Mouse (Mus musculus) kidney, postnatal 14 days (tissue): Measurements from ENCODE around the gene Itga9.
A peak's percentile ranks its signal among the peaks of the same experiment; 100 is the strongest.

ENCODE experiments used
- DNase-seq: peaks from one replicate; pipeline ENCODE4 v3.0.0; 2022; ENCODE audit warnings: mixed read lengths

The Itga9 gene

DNA sequence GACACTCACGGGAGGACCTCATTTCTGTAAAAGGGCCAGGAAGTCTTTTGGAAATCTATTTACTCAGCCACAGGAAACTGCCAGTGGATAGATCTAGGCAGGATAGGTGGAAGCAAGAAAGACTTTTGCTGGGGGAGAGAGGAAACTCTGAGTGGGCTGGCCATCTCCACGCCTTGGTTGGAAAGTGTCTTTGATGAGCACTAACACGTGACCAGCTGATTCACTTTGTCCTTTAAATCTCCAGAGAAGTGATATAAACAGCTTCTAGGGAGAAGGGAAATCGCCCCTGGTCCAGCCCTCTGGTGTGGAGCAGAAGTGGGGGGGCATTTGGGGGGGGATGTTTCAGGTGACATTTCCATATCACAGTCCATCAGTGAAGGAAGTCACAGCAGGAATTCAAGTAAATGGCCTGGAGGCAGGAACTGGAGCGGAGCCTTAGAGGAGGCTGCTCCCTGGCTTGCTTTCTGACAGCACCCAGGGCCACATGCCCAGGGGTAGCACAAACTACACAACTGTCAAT, 124.4 kb downstream of the Itga9 start:
- no peak for DNase-seq

DNA sequence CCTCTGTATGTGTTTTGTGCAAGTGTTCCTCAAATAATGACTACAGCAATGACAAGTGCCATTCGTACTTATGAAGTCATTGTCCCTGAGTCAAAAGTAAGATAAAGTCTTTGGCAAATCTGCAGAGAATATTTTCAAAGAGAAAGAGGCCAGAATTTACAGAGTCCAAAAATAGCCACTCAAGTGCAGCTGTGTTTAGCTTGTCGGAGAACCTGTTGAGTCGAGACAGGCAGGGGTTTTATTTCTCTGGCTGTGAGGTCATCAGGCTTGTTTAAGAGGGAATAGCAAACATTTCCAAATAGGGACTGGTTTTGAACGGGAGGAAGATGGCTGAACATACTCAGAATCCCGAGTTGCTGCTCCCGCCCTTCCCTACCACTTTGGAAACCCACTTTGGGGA, 125.2 kb downstream of the Itga9 start:
- no peak for DNase-seq

DNA sequence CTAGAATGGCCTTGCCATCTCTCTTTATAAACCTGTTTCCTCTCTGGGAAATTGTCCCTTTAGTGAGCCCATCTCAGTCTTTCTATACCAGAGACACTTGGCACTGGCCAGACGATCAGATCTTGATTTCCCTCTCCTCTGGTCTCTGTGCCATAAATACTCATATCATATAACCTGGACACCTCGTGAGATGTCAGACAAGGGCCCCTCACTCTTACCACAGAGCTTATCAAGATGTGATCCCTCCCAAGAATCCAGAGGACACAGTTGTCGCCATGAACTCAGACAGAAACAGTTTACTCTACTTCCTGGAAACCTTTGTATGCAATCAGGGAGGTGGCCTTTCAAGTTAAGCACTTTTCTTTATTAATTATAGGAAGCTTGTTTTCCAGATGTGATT, 127.1 kb downstream of the Itga9 start:
- DNase-seq, result no peak

DNA sequence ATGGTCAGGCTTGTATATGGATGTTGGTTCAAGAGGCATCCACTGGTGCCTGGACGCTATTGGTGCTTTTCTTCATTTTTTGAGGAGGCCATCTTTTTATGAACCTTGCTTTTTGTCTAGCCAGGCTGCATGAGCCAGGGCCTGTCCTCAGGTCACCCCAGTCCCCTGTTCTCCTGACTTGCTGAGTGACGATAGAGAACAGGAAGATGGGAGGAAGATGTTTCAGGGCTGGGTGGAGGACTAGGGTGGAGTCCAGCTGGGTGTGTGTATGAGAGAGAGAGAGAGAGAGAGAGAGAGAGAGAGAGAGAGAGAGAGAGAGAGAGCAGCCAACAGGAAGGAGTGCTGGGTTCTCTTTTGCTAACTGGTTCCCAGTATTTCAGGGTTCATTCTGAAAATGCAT, 130.6 kb downstream of the Itga9 start:
- no peak for DNase-seq

DNA sequence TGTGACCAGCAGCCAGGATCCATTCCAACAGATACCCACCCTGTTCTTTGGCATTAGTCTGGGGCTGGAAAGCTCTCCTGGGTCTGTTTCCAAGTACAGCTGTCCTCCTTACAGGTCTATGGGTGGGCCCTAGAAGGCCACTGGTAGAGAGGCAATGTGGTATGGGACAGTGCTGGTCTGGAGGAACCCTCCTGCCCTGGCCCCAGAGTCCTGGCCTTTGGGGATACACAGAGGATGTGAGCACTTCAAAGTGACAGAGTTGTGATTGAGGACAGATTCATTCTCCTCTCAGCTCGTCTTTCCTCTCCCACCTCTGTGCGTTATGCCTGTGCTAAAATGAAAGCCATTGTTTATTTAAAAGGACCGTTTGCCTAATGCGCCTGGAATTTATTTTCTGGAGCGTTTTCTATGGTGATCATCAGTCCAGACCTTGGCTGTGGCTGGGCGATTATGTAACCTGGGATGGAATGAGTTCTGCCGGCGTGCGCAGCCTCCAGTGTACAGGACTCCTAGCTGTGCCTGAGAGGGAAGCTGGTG, 131.2 kb downstream of the Itga9 start:
- DNase-seq, result peak; percentile 42

DNA sequence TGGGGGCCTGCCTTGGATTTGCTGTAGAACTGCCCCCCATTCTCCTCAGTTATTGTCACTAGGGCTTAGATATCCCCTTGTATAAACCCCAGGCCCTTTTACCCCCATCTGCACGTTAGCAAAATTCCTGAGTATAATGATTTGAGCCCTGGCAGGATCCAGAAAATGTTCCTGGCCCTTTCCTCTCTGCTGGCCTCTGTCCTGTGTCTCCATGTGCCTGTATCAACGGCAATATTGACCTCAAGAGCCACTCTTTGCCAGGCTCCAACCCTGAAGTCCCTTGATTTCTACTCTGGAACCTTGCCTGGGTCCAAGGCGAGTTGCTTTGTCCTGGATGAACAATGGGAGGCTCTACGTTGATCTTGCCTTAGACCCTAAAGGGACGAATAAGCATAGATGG, 131.8 kb downstream of the Itga9 start:
- no peak for DNase-seq

DNA sequence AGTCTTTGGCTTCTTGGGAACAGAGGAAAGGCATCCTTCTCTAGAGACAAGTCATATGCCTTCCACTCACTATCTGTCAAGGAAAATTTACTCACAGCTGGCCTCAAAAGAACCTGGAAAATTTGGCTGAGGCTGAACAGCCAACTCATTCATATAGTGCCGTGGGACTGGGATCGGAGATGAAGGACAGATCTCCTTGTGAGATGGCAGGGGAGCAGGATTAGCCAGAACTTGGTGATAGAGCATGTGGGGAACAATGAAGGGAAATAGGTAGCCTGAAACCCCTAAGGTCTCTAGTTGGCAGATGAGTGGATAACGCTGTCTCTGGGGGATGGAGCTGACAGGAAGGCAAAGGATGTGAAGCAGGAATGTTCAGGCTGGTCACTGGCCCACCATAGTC, 132.6 kb downstream of the Itga9 start:
- no peak for DNase-seq

DNA sequence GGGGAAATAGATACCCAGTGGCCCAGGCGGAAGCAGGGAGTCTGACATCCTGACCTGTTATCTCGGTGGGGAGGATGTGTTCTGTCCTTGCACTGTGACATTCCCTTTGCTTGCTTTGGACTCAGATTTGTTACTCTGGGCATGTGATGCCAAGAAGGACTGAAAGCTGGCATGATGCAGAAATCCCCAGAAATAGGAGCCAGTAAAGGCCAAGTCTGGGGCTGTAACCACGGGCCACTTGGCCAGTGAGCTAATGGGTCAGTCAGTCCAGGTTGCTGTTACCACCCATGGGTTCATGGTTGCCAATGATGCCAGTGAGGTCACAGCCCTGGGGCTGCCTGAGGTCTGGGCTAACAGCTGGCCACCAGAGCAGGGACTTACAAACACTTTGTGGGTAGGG, 133.2 kb downstream of the Itga9 start:
- no peak for DNase-seq

DNA sequence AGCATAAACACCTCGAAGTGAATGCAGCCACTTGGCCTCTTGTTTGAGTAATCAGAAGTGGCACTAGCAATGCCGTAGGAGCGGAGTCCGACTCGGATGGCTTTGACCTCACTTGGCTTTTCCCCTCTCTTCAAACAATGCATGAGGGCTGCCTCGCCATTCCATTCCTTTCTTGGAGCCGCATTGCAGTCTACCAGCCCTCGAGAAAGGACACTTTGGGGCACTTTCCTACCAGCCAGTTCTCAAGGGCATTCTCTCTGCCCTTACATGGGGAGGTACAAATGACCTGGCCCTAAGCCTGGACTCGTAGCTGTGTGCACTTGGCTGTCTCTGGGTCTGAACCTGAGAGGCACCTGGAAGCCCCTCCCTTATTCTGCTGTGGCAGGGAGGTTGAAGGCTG, 134.8 kb downstream of the Itga9 start:
- DNase-seq, result no peak

DNA sequence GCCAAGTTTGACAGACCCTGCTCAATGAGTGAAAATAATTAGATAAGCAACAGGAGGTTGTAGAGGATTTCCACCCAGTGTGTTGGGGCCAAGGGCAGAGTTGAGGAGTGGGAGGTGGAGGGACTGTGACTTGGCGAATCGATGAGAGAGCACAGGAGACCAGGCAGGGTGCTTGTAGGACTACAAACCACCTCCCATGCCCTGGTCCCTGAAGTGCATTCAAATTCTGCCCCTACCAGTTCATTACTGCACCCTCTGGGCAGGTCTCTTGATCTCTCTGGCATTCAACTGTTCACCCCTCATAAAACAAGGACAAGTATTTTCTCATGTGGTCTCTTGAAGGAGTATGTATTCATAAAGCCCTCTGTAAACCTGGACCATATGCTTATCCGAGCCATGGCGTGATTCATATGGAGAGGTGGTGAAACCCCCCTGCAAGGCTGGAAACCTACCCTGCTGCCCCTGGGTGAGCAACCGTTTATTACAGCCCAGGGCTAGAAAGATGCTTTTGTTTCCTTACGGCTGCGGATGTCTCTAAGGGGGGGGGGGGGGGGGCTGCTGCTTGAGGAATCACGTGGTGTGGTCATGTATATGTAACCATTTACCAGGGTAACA, 143.0 kb downstream of the Itga9 start:
- DNase-seq, result no peak

DNA sequence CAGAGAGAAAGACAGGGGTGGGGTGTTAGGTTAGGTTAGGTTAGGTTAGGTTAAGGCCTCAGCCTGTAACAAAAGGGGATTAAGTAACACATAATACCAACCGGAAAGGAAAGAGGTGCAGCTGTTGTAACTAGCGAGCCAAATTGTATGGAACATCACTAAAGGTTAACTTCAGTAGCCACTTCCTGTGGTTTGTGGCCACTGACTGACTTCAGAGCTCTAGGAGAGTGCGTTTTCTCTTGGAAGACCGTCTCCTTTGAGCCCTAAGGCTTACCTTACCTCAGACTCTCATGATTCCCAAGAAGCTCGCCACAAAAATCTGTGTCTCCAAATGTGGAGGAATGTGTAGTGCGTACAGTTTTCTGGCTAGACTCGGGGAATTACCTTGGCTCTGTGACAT, 144.3 kb downstream of the Itga9 start:
- DNase-seq, result no peak

DNA sequence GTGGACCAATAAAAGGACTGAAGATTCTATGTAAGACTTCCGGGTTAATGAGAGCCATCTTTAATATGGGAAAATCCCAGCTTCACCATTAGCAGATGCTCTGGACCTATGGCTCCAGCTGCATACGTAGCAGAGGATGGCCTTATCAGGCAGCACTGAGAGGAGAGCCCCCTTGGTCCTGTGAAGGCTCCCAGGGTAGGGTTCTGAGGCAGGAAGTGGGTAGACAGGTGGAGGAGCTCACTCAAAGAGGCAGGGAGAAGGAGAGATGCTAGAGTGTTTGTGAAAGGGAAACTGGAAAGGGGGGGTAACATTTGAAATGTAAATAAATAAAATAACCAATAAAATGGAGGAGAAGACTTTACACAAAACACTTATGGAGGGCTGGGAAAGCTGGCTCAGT, 145.9 kb downstream of the Itga9 start:
- no peak for DNase-seq

DNA sequence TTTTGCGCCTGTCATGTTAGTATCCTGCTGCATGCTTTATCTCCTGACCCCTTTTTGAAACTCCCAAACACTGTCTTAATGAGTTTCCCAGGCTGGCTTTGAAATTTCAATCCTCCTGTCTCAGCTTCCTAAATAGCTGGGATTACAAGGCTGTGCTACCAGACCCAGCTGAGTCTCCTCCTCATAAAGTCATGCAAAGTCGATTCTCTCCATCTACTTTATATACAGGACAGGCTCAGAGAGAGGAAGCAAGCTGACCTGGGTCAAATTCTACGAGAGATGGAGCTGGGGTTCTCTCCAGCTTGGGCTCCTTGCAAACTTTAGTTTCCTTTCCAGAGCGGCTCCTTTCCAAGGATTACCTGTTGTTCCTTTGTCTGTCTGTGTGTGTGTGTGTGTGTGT, 153.0 kb downstream of the Itga9 start:
- no peak for DNase-seq

DNA sequence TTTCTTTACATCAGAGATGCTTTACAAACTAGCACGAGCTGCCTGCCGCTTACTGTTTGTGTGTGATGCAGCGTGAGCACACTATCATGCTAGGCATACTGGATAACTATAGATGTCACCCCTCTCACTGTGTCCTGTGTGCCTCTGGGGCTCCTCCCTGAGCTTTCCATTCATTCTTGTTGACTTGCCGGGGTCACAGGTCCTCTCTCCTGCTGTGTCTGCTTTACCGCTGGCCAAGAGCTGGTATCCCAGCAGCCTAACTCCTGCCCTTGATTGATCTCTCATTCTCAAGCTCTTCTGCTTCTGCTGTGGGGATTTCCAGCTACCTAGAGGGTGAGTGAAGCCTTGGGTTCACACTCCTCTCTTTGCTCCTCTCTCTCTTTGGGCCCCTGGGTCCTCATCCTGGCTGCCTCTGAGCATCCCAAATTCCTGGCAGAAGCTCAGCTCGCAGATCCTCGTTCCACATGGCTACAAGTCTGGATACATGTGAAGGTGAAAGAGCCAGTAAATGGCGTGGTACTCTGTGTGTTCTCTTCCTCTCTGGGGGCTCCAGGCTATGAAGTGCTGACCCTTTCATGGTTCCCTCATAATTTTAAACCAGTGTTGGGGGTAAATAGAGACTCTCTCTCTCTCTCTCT, 155.6 kb downstream of the Itga9 start:
- DNase-seq, result no peak

DNA sequence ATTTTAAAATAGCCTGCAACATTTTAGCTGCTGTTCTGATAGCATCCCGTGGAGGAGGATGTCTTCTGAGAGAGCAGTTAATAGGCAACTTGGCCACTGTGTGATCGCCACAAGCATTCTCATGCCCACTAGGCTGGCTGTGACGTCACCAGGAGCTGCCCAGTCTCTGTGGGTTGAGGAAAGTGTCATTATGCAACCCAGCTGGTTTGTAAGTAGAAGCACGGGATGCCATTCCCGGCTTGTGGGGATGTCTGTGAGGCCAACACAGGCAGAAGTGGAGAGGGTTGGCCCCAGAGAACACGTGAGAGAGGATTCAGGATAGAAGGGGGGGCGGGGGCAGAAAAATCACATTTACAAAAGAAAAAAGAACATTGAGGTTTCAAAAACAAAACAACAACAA, 156.3 kb downstream of the Itga9 start:
- DNase-seq, result peak; percentile 56

DNA sequence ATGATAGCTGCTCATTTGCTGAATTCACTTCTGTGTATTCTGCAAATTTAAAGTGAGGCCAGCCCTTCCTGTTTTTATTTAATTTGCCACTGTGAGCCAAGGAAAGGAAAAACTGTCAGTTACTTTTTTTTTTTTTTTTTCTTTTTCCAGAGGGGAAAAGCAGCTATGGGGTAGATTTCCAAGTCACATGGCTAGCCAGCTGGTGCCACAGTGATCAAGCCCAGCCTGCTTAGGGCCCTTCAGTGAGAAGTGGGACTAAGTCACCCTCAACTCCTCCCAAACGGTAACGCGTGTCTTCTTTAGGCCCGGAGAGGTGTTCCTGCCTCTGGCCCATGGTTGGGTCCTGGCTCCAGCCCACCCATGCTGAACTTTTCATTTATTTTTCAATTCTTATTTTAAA, 156.7 kb downstream of the Itga9 start:
- DNase-seq, result peak; percentile 25

DNA sequence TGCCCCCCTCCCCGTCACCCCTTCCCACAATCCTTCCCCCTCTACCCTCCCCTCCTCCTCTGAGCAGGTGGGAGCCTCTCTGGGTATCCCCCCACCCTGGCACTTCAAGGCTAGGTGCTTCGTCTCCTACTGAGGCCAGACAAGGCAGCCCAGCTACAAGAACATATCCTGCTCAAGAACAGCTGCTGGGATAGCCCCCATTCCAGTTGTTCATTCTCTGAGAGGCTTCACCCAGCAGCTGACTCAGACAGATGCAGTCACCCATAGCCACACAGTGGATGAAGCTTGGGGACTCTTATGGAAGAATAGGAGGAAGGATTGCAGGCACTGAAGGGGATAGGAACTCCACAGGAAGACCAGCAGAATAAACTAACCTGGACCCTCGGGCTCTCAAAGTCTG, 157.2 kb downstream of the Itga9 start:
- no peak for DNase-seq

DNA sequence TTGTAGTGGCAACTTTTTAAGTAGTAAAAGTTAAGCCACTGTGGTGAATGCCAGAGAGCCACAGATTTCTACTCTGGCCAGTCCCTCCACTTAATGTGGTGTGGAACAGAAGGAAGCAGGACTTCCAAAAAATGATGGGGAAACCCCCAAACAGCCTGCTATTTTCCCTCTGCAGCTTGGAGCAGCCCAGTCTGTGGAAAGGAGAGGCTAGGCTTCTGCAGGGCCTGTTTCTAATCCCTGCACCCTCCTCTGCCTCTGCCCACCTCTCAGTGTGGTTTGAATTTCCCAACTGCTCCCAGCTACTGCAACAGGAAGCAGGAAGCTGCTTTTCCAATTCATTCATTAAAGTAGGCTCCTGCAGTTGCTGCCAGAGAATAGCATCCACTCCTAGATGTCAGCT, 158.6 kb downstream of the Itga9 start:
- no peak for DNase-seq

DNA sequence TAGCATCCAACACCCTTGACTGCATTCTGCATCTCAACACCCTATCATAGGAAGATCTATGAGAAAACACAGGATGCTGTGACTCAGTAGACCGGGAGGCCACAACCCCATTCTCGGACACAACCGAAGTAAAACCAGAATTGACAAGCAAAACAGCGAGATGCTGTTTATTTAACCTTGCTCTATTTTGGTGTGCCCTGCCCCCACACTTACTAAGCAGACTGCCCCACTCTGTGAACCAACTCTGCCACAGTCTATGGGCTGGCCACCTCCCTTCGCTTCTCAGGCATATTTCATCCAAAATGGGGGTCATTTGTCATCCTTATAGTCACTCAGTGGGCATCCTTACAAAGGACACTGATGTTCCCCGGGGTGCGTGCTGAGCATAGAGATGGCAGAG, 160.5 kb downstream of the Itga9 start:
- DNase-seq, result no peak

DNA sequence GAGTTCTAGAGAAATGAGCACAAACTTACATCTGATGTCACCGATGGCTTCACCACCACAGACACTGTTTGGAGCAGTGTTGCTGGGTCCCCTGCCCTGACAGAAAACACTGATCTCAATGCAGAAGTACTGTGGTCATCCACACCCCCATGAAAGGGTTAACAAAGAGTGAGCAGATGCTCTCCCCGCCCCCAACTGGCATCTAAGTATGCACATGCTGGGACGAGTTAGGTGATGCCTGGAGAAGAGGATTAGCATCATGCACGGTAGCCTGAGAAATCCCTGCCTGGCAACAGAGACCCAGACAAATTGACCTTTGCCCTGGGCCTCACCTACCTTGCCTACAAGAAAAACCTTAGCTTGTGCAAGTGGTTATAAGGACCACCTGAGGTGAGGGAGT, 162.1 kb downstream of the Itga9 start:
- DNase-seq, result no peak

DNA sequence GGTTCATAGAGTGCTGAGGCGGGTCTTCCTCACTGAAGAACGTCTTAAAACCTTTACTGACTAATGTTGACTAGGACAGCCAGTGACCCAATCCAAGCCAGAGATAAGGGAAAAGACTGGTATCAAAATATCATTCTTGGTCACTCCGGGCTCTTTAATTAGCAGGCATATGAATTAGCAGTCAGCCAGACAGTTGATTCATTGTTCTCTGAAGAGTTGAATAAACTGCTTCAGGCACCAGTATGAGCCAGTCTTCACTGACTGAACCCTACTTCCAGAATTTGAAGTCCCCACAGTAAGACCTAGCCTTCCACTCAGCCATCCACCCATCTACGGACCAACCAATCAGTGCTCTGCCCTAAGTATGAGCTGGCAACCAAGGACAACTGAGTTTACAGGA, 163.9 kb downstream of the Itga9 start:
- no peak for DNase-seq

DNA sequence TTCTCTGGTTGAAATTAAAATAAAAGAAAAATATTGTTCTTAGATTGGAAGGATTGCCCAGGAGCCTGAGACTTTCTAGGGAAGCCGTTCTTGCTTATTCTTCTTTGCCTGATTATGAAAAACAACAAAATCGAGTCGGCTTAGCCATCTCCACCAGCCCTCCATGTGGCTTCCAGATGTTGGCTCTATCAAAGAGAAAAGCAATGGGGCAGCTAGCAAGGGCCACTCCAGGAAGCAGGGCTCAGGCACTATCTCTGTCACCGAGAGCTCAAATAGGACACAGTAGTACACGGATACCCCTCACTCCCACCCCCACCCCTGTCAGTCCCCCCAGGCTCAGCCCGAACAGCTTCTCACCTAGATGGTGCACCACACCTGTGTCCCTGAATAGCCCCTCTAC, 168.2 kb downstream of the Itga9 start:
- DNase-seq, result no peak

DNA sequence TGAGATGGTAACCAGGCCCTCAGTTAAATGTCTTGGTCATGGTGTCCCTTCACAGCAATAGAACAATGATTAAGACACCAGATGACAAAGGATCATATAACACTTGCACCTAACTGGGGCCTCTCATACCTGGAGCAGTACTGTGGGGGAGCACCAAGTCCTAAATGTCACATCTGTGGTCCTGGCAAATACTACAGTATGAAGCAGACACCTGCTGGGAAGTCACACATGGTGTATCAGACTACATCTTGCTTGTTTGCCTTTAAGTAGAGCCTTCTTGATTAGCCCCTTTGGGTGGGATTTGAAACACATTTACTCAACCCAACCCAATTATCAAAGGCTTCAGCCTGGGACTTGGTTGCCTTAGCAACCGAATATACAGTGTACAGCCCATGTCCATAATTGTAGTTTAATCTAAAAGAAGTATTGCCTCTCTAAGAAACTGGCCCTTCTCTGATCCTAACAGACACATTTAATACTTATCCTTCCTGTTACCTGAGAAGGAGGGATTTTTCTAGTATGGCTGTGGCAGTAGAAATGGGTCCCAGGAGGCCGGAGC, 170.5 kb downstream of the Itga9 start:
- DNase-seq, result no peak

DNA sequence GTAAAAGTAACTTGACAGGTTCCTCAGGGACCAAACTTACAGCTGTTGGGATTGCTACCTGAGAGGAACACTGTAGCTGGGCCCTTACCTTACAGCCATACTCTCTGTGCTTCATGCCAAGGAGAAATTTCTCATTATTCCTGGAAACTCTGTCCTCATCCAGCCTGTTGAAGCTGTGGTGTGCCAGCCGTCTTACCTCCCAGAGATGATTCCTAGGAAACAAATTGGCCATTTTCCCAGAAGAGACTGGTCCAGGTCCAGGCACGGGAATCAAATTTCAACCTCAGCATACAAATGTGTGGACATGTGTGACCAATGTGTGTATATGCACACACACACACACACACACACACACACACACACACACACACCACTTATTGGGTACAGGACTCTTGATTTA, 172.1 kb downstream of the Itga9 start:
- no peak for DNase-seq

DNA sequence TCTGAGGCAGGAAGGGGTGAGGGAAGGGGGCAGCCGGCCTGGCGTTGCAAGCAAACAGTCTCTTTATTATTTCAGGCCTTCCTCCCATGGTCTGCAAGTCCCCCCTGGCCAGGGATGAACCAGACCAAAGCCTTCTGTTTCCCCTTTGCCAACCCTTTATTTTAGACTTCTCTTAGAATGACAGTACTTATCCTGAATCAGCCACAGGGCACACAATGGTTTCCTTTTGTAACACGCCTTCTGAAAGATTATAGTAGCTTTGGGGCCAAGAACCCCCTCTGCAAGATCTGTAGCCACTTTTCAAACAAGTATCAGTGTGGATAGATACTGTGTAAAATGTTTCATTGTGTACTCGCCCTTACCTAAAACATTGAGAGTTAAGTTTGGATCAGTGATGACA, 178.1 kb downstream of the Itga9 start:
- no peak for DNase-seq
